Mouse (Mus musculus): ENCODE results near the gene Hspbp1.

The Hspbp1 gene

DNA sequence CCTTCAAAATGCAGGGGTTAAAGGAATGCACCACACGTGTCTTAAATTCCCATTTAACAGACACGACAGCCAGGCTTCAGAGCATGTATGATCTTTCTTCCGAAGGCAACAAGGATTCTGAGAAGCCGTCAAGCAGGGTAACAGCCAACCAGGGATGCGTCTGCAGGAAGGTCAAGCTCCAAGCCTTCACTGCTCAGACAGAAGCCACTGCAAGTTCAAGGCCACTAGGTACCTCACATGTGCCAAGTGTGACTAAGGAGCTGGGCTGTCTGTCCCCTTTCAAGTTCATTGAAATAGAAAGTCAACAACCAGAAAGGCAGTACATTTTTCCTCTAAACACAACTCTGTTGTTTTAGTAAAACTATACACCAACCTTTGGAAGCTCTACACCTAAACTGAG is 18.0 kb downstream of the Hspbp1 start:
- DNase-seq: no peak

DNA sequence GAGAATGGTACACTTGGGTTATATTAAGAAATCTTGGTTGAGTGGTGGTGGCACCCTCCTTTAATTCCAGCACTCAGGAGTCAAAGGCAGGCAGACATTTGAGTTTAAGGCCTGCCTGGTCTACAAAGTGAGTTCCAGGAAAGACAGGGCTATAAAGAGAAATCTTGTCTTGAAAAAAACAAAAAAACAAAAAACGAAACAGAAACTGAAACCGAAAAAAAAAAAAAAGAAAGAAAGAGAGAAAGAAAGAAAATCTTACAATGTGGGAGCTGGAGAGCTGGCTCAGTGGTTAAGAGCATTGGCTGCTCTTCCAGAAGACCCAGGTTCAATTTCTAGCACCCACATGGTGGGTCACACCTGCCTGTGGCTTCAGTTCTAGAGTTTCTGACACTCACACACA is 21.1 kb downstream of the Hspbp1 start:
- no peak for DNase-seq

GRCm38 (mm10) chr7:4663179-4663578 is 21.7 kb downstream of the Hspbp1 start:
- DNase-seq: no peak

GRCm38 (mm10) chr7:4659911-4660443 is 24.9 kb downstream of the Hspbp1 start:
- peak; percentile 58 for DNase-seq

- DNase-seq: peak; percentile 100
These were observed 25.8 kb downstream of the Hspbp1 start, which contains the start of gene Ppp6r1 for GRCm38 (mm10) chr7:4658912-4659551. Ppp6r1 (minus strand) TSS chr7:4659019.

GRCm38 (mm10) chr7:4658128-4658907 is 26.6 kb downstream of the Hspbp1 start:
- peak; percentile 94 for DNase-seq

GRCm38 (mm10) chr7:4657521-4658127 is 27.2 kb downstream of the Hspbp1 start:
- peak; percentile 92 for DNase-seq

- DNase-seq: no peak
These were observed 28.1 kb downstream of the Hspbp1 start for GRCm38 (mm10) chr7:4656818-4657217.

GRCm38 (mm10) chr7:4655916-4656315 is 29.0 kb downstream of the Hspbp1 start:
- no peak for DNase-seq

GRCm38 (mm10) chr7:4655393-4655792 is 29.5 kb downstream of the Hspbp1 start:
- no peak for DNase-seq

- DNase-seq: peak; percentile 74
These were observed 30.6 kb downstream of the Hspbp1 start for GRCm38 (mm10) chr7:4654221-4654620.

DNA sequence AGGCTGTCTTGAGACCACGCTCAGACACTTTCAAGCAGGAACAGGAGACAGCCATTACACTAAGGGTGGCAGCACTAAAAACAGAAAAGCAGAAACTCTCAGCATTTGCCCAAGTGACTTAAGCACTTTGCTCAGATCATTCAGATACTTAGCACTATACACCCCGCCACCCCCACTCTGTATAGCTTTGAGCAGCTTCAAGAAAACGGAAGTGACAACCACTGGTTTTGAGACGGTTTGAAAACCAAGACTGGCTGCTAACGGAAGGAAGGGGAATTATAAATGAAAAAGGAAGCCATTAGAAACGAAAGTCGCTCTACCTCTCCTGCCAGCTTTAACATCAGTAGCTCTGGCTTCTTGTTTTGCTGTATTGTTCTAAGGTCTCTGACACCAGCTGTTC is 31.1 kb downstream of the Hspbp1 start:
- peak; percentile 95 for DNase-seq

- no peak for DNase-seq
These were observed 31.5 kb downstream of the Hspbp1 start for GRCm38 (mm10) chr7:4653351-4653750.

- DNase-seq: peak; percentile 80
These were observed 32.1 kb downstream of the Hspbp1 start for GRCm38 (mm10) chr7:4652726-4653125.

- DNase-seq: no peak
These were observed 33.3 kb downstream of the Hspbp1 start for GRCm38 (mm10) chr7:4651581-4651980.

- no peak for DNase-seq
These were observed 36.9 kb downstream of the Hspbp1 start for GRCm38 (mm10) chr7:4647992-4648391.

DNA sequence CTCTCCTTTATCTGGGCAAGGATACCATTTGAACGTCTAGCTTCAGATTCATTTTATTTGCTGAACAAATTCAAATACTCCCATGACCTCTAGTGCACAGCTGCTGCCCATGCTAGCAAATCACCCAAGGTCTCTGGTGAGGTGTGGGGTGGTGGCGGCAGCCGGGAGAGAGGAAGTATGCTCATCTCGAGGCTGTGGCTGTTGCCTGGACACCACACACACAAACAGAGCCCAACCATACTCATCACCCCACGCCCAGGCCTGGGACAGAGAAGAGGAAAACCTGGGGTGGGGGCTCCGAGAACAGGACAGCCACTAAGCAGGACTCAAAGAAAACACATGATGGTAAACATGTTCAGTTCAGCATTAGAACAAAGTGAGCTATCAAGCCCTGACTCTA is 37.6 kb downstream of the Hspbp1 start:
- peak; percentile 96 for DNase-seq

- no peak for DNase-seq
These were observed 38.1 kb downstream of the Hspbp1 start for GRCm38 (mm10) chr7:4646806-4647205.

DNA sequence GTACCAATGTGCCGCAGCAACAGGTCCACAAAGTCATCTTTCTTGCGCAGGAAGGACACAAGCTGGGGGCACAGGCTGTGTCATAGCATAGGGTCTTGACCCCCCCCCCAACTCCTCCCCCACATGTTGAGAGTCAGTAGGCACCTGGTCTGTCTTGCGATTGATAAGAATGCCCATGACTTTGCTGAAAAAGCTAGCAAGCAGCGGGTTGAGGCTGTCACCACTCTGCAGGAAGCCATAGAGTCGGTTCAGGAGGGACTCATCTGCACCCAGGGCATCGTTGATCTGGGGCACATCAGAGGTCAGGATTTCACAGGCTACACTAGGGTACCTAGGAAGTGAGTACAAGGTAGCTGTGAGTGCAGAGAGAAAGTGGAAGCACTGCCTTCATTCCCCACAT is 41.6 kb downstream of the Hspbp1 start:
- no peak for DNase-seq

- no peak for DNase-seq
These were observed 42.9 kb downstream of the Hspbp1 start for GRCm38 (mm10) chr7:4641956-4642355.

GRCm38 (mm10) chr7:4641155-4641554 is 43.7 kb downstream of the Hspbp1 start:
- no peak for DNase-seq

DNA sequence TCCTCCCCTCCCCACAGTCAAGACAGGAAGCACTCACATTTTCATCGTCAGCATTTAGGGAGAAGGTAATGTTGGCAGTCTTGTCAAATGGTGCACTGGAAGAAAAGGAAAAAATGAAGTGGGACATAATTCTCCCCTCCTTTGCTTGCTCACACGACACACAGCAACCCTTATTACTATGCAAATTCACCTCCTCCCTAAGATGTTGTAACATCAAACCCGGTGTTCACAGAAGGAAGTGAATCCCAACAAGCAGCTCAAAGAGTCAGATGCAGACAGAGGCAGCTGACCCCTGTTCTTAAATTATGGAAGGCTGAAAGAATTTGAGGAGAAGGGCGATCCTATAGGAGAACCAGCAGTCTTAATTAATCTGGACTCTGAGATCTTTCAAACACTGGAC is 48.7 kb downstream of the Hspbp1 start:
- peak; percentile 53 for DNase-seq

DNA sequence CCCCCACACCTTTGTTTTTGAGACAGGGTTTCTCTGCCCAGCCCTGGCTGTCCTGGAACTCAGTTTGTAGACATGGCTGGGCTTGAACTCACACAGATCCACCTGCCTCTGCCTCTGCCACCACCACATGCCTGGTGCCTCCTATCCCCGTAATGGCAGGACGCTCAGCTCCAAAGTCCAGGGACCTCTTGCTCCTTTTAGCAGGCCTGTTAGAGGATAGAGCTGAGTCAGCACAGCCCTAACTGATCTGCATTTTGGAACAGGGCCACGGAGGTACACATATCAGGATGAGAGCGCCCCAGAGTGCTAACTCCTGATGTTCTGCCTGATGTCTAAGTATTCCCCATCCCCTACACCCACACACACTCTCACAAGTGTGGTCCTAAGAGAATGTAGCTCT is 53.8 kb downstream of the Hspbp1 start, which contains the start of gene Tmem86b:
Gene Tmem86b, minus strand, starts transcription at position 392 of the 400 bp plus-strand sequence.
- DNase-seq: peak; percentile 85

DNA sequence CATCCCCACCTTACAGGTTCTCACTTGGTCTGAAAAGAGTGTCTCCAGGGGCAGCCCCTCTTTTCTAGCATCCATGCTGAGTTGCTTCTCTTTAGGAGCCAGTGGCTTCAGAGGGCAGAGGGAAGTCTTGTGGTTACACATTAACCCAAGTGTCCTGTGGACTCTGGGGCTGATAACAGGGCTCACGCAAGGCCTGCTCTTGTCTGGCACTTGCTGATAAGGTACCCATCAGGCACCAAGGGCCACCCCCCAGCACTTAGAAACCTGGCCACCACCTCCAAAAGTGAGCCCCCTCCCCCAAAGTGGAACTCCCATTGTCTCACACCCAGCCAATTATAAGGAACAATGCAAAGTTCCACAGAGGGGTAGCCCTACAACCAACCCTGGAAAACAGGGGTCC is 54.7 kb downstream of the Hspbp1 start:
- no peak for DNase-seq

Data from heart, adult 11 months (tissue).